Mouse (Mus musculus): Measurements from ENCODE around the gene Ppp4c.
A peak's percentile ranks its signal among the peaks of the same experiment; 100 is the strongest.

Gene Ppp4c

GRCm38 (mm10) chr7:126791851-126792720 is at the start of gene Ppp4c:
Ppp4c (minus strand) TSS chr7:126792496.
- peak; percentile 93 for DNase-seq (ENCODE audit: low read depth, low spot score)

GRCm38 (mm10) chr7:126833294-126833693 is 41.0 kb upstream of the Ppp4c start:
- DNase-seq (ENCODE audit: low read depth, low spot score) = no peak

GRCm38 (mm10) chr7:126832036-126832598 is 39.8 kb upstream of the Ppp4c start:
- DNase-seq (ENCODE audit: low read depth, low spot score) = no peak

- no peak for DNase-seq (ENCODE audit: low read depth, low spot score)
Observed at GRCm38 (mm10) chr7:126831539-126831938, 39.2 kb upstream of the Ppp4c start, which contains the start of gene 4930451I11Rik. 4930451I11Rik (minus strand) TSS chr7:126831639.

GRCm38 (mm10) chr7:126825952-126826351 is 33.7 kb upstream of the Ppp4c start:
- DNase-seq (ENCODE audit: low read depth, low spot score) = no peak

- no peak for DNase-seq (ENCODE audit: low read depth, low spot score)
Observed at GRCm38 (mm10) chr7:126825403-126825802, 33.1 kb upstream of the Ppp4c start.

GRCm38 (mm10) chr7:126823940-126824339 is 31.6 kb upstream of the Ppp4c start:
- no peak for DNase-seq (ENCODE audit: low read depth, low spot score)

GRCm38 (mm10) chr7:126823202-126823711 is 31.0 kb upstream of the Ppp4c start:
- DNase-seq (ENCODE audit: low read depth, low spot score) = no peak

GRCm38 (mm10) chr7:126822741-126823140 is 30.4 kb upstream of the Ppp4c start:
- no peak for DNase-seq (ENCODE audit: low read depth, low spot score)

- no peak for DNase-seq (ENCODE audit: low read depth, low spot score)
Observed at GRCm38 (mm10) chr7:126821835-126822511, 29.7 kb upstream of the Ppp4c start.

- no peak for DNase-seq (ENCODE audit: low read depth, low spot score)
Observed at GRCm38 (mm10) chr7:126818818-126819217, 26.5 kb upstream of the Ppp4c start.

GRCm38 (mm10) chr7:126817595-126817994 is 25.3 kb upstream of the Ppp4c start:
- no peak for DNase-seq (ENCODE audit: low read depth, low spot score)

GRCm38 (mm10) chr7:126816494-126816893 is 24.2 kb upstream of the Ppp4c start:
- DNase-seq (ENCODE audit: low read depth, low spot score) = no peak

GRCm38 (mm10) chr7:126815726-126816222 is 23.5 kb upstream of the Ppp4c start:
- no peak for DNase-seq (ENCODE audit: low read depth, low spot score)

- DNase-seq (ENCODE audit: low read depth, low spot score) = no peak
Observed at GRCm38 (mm10) chr7:126809723-126810369, 17.6 kb upstream of the Ppp4c start.

- no peak for DNase-seq (ENCODE audit: low read depth, low spot score)
Observed at GRCm38 (mm10) chr7:126808703-126809455, 16.6 kb upstream of the Ppp4c start.

GRCm38 (mm10) chr7:126807405-126807804 is 15.1 kb upstream of the Ppp4c start:
- DNase-seq (ENCODE audit: low read depth, low spot score) = no peak

- DNase-seq (ENCODE audit: low read depth, low spot score) = no peak
Observed at GRCm38 (mm10) chr7:126806956-126807355, 14.7 kb upstream of the Ppp4c start.

GRCm38 (mm10) chr7:126803751-126804150 is 11.5 kb upstream of the Ppp4c start:
- no peak for DNase-seq (ENCODE audit: low read depth, low spot score)

- DNase-seq (ENCODE audit: low read depth, low spot score) = no peak
Observed at GRCm38 (mm10) chr7:126803181-126803580, 10.9 kb upstream of the Ppp4c start.

Measured in brain, embryonic 18.5 days (tissue).